Mouse (Mus musculus) lung, embryonic 14.5 days (tissue): ENCODE results near the gene Stk10. TPM values are rescaled to one million over a fixed set of nuclear protein-coding genes. Genes with fewer than 3 reads are reported as not detected.

Experiments used
- ATAC-seq: fragments of 200-750 bp; cut with Nextera tagmentation; 2 replicates; pipeline ENCODE4 v1.8.0; 2017; ENCODE audit warnings: mild to moderate bottlenecking, moderate TSS enrichment, moderate library complexity; ENCODE audit not compliant: insufficient read depth
- DNase-seq: peaks from one replicate; pipeline ENCODE4 v3.0.0-alpha.2; 2015
- H3K27ac ChIP-seq: fragments of 300-500 bp; sonication (generic); 2 replicates; pipeline ENCODE4 v1.5.1; 2014; ENCODE audit warnings: low read depth, mild to moderate bottlenecking, moderate library complexity
- H3K27me3 ChIP-seq: fragments of 300-500 bp; sonication (generic); 2 replicates; pipeline ENCODE4 v1.6.1; 2014; ENCODE audit warnings: low read length, control low read depth; ENCODE audit not compliant: insufficient read depth
- H3K36me3 ChIP-seq: fragments of 300-500 bp; sonication (generic); 2 replicates; pipeline ENCODE4 v1.6.1; 2014; ENCODE audit warnings: control low read depth; ENCODE audit not compliant: insufficient read depth
- H3K4me1 ChIP-seq: fragments of 300-500 bp; sonication (generic); 2 replicates; pipeline ENCODE4 v1.6.1; 2014; ENCODE audit warnings: antibody characterized with exemption, control low read depth; ENCODE audit not compliant: insufficient read depth
- H3K4me2 ChIP-seq: fragments of 300-500 bp; sonication (generic); 2 replicates; pipeline ENCODE4 v1.6.1; 2014; ENCODE audit warnings: mild to moderate bottlenecking
- H3K4me3 ChIP-seq: fragments of 300-500 bp; sonication (generic); 2 replicates; pipeline ENCODE4 v1.5.1; 2014; ENCODE audit warnings: low read depth, low read length
- H3K9ac ChIP-seq: fragments of 300-500 bp; sonication (generic); 2 replicates; pipeline ENCODE4 v1.6.1; 2014
- H3K9me3 ChIP-seq: fragments of 300-500 bp; sonication (generic); 2 replicates; pipeline ENCODE4 v1.6.1; 2016; ENCODE audit warnings: low read depth, low read length, control low read depth
- CTCF ChIP-seq: IDR thresholded peaks from 2 replicates; pipeline ENCODE4 v1.5.1; 2016; ENCODE audit warnings: antibody characterized with exemption, low read depth
- WGBS: fragments of 180-500 bp; shearing (Covaris S2); extraction: QIAGEN DNeasy Blood & Tissue Kit; methylation state at CpG from one replicate; pipeline ENCODE4 v1.1.7; 2014; 5-methylcytosine and 5-hydroxymethylcytosine counted together
- polyA plus RNA-seq: library from polyadenylated mRNA; unstranded; fragments of >200 nt; fragmentation: Nextera tagmentation; extraction: Ambion mirVana; gene quantifications from 2 replicates; pipeline ENCODE4 v1.2.1, GENCODE M21; 2014

Gene Stk10
- polyA plus RNA-seq, 1 experiment from 2014 or later: 2.0 TPM

GRCm38 (mm10) chr11:32571103-32571502 is 38.0 kb downstream of the Stk10 start:
- no peak overlapping the region for H3K4me2 ChIP-seq
- no peaks in the 10 kb centered on the region for H3K36me3 ChIP-seq
- no peak overlapping the region for H3K4me3 ChIP-seq
- no peaks in the 10 kb centered on the region for H3K4me1 ChIP-seq
- ATAC-seq (no peak), DNase-seq (no peak)
- no peak overlapping the region for H3K27ac ChIP-seq
- H3K9me3 ChIP-seq: no peaks in the 10 kb centered on the region
- H3K27me3 ChIP-seq: no peaks in the 10 kb centered on the region
- H3K9ac ChIP-seq: no peak overlapping the region
- TF ChIP-seq CTCF: no peak
- WGBS: 86% methylated on average over 6 of the region's 6 CpGs

GRCm38 (mm10) chr11:32573669-32574068 is 40.6 kb downstream of the Stk10 start:
- H3K27me3 ChIP-seq: no peaks in the 10 kb centered on the region
- no peak overlapping the region for H3K4me3 ChIP-seq
- H3K4me1 ChIP-seq: no peaks in the 10 kb centered on the region
- no peak for TF ChIP-seq CTCF
- DNase-seq (no peak), ATAC-seq (no peak)
- H3K9me3 ChIP-seq: no peaks in the 10 kb centered on the region
- no peaks in the 10 kb centered on the region for H3K36me3 ChIP-seq
- 80% methylated on average over 2 of the region's 2 CpGs for WGBS
- H3K27ac ChIP-seq: no peak overlapping the region
- H3K4me2 ChIP-seq: no peak overlapping the region
- no peak overlapping the region for H3K9ac ChIP-seq

DNA sequence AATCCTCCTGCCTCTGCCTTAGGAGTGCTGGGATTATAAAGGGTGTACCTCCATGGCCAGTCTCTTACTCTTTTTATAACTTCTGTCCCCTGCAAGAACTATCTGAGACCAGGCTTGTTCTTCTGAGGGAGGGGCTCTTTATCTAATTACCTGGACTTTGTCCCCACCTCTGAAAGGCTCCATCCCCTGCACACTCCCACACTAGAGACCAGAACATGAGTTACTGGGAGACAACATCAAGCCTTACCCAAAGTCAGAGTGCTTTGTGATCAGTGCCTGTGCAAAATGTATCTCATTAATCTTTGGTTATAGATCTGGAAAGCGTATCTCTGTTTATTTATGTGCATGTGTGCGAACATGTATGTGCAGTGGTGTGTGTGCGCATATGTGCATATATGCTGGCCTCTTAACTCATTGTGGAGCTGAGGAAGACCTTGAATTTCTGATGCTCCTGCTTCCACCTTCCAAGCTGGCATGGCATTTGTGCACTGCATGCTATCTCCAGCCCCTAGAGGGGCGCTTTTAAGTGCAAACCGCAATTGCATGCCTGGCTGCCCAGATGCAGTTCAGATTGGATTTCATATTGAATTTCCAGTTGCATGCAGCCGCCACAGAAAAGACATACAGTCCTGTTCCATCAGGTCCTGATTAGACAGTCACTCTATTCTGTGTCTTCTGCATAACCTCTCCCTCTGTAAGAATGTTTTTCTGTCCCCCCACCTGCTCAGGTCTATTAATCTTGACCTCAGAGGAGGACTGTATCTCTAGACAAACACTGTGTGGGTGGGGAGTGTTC is 43.1 kb downstream of the Stk10 start:
- no peak overlapping the region for H3K27ac ChIP-seq
- H3K4me2 ChIP-seq: no peak overlapping the region
- DNase-seq (no peak), ATAC-seq (no peak)
- H3K36me3 ChIP-seq: no peaks in the 10 kb centered on the region
- no peak overlapping the region for H3K9ac ChIP-seq
- no peaks in the 10 kb centered on the region for H3K27me3 ChIP-seq
- no peaks in the 10 kb centered on the region for H3K9me3 ChIP-seq
- TF ChIP-seq CTCF: no peak
- WGBS: 78% methylated on average over 6 of the region's 6 CpGs
- H3K4me3 ChIP-seq: no peak overlapping the region
- no peaks in the 10 kb centered on the region for H3K4me1 ChIP-seq

- Histone ChIP-seq H3K36me3 (no peaks in the 10 kb centered on the region), H3K9me3 (no peaks in the 10 kb centered on the region), H3K4me2 (no peak overlapping the region), H3K27me3 (no peaks in the 10 kb centered on the region), H3K4me1 (no peaks in the 10 kb centered on the region), H3K27ac (no peak overlapping the region), H3K9ac (no peak overlapping the region), H3K4me3 (no peak overlapping the region)
- 34% methylated on average over 5 of the region's 5 CpGs for WGBS
- ATAC-seq: no peak
- DNase-seq: no peak
- TF ChIP-seq CTCF: no peak
These were observed 43.6 kb downstream of the Stk10 start for GRCm38 (mm10) chr11:32576760-32577050.

DNA sequence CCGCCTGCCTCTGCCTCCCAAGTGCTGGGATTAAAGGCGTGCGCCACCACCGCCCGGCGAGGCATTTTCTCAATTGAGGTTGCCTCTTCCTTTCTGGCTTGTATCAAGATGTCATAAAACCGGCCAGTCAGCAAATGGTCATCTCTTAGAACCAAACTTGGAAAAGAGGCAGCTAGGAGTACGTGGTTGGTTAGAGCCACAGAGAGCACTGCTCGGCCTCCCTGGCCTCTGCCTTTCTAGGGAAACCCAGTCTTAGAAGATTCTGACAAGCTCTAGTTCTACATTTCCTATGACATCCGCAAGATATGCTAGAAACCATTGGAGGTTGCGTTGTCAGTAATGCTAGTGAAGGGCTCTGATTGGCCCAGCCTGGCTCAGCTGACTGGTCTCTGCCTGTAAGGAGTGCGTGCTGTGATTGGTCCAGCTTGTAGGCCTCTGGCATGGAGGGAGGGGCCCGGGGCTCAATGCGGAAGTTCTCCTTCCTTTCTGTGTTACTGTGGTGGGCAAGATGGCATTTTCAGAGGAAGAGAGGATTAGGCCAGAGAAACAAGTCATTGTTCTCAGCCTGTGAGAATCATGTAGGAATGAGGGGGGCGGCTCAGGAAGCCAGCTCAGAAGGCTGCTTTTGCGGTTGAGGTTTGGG is 47.3 kb downstream of the Stk10 start:
- H3K4me1 ChIP-seq: no peaks in the 10 kb centered on the region
- peak; percentile 42 for DNase-seq
- no peak overlapping the region for H3K4me2 ChIP-seq
- H3K36me3 ChIP-seq: no peaks in the 10 kb centered on the region
- no peak overlapping the region for H3K27ac ChIP-seq
- no peak overlapping the region for H3K9ac ChIP-seq
- H3K27me3 ChIP-seq: no peaks in the 10 kb centered on the region
- no peak overlapping the region for H3K4me3 ChIP-seq
- WGBS: 81% methylated on average over 16 of the region's 16 CpGs
- H3K9me3 ChIP-seq: no peaks in the 10 kb centered on the region
- no peak; the same call in 1 of the 2 replicates for ATAC-seq
- no peak for TF ChIP-seq CTCF

GRCm38 (mm10) chr11:32581031-32581430 is 47.9 kb downstream of the Stk10 start:
- 72% methylated on average over 2 of the region's 2 CpGs for WGBS
- ATAC-seq (no peak), DNase-seq (no peak)
- Histone ChIP-seq H3K9me3 (no peaks in the 10 kb centered on the region), H3K27ac (no peak overlapping the region), H3K4me3 (no peak overlapping the region), H3K4me2 (no peak overlapping the region), H3K9ac (no peak overlapping the region), H3K36me3 (no peaks in the 10 kb centered on the region), H3K27me3 (no peaks in the 10 kb centered on the region), H3K4me1 (no peaks in the 10 kb centered on the region)
- TF ChIP-seq CTCF: no peak

GRCm38 (mm10) chr11:32582813-32583212 is 49.7 kb downstream of the Stk10 start:
- Histone ChIP-seq H3K4me2 (no peak overlapping the region), H3K27ac (no peak overlapping the region), H3K27me3 (no peaks in the 10 kb centered on the region), H3K4me3 (no peak overlapping the region), H3K9me3 (no peaks in the 10 kb centered on the region), H3K36me3 (no peaks in the 10 kb centered on the region), H3K4me1 (no peaks in the 10 kb centered on the region), H3K9ac (no peak overlapping the region)
- WGBS: 63% methylated on average over 5 of the region's 5 CpGs
- no peak for TF ChIP-seq CTCF
- no peak for ATAC-seq
- no peak for DNase-seq
